Mouse (Mus musculus): ENCODE data around the gene Tdp1. TPM values are rescaled to one million over a fixed set of nuclear protein-coding genes. Genes with fewer than 3 reads are reported as not detected.

The Tdp1 gene
- total and polyA plus RNA-seq, 3 experiments: 7.3 to 9.6 (median 7.9) TPM

DNA sequence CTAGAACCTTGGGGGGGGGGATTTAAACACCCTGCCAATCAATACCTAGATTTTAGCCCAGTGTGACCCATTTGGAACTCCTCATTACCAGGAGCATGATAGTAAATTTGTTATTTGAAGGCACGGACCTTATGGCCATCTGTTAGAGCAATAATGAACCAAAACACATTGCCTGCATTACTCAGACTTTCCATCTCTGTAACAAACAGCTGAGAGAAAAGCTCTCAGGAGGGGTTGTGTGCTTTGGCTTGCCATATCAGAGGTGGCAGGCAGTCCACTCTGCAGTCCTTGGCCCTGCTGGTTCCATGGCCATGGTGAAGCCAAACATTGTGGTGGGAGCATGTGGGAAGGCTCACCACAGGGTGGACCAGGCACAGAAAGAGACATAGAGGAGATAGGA is 44.8 kb downstream of the Tdp1 start:
- H3K27ac ChIP-seq: no peak overlapping the region
- DNase-seq: no peak
- no peak overlapping the region for H3K4me3 ChIP-seq
- TF ChIP-seq EP300 (IDR thresholded peaks at IDR 0.05; ENCODE audit: insufficient read depth, low read depth, low read length) (no peak), POLR2A (IDR thresholded peaks at IDR 0.05; ENCODE audit: insufficient read depth, low read depth, low read length) (no peak), CTCF (IDR thresholded peaks at IDR 0.05) (no peak)
- H3K27me3 ChIP-seq (ENCODE audit: control insufficient read depth, insufficient read depth, low read length): no peaks in the 10 kb centered on the region
- no peaks in the 10 kb centered on the region for H3K79me2 ChIP-seq (replicated peaks; ENCODE audit: control insufficient read depth, insufficient read depth, low read length)
- H3K4me1 ChIP-seq (ENCODE audit: control insufficient read depth, insufficient read depth, low read length): no peaks in the 10 kb centered on the region
- H3K9ac ChIP-seq (ENCODE audit: low read depth, low read length): no peak overlapping the region
- intact Hi-C loops (cut with DNase I): no loop called here
- 66% methylated on average over 1 of the region's 1 CpGs for WGBS
- no peaks in the 10 kb centered on the region for H3K36me3 ChIP-seq (ENCODE audit: control insufficient read depth, insufficient read depth, low read length)

DNA sequence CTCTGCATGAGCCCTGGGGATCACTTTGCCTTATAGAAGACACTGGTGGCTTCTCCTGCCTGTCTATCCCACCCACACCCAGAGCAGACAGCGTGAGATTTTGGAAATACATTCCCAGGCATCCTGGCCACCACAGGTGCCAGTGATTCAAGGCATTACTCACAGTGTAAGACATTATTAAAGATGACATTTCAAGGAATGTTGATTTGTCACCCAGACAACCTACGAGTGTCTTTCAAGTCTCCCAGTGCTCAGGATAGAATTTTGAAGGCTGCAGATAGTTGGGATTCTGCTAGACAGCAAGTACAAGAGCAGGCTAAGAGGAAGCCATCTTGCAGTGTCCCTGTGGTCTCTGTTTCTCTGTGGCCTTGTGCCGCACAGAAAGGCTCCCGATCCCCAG is 47.9 kb downstream of the Tdp1 start:
- Histone ChIP-seq H3K27ac (no peak overlapping the region), H3K4me1 (ENCODE audit: control insufficient read depth, insufficient read depth, low read length) (no peaks in the 10 kb centered on the region), H3K9ac (ENCODE audit: low read depth, low read length) (no peak overlapping the region), H3K27me3 (ENCODE audit: control insufficient read depth, insufficient read depth, low read length) (no peaks in the 10 kb centered on the region), H3K4me3 (no peak overlapping the region), H3K36me3 (ENCODE audit: control insufficient read depth, insufficient read depth, low read length) (no peaks in the 10 kb centered on the region), H3K79me2 (replicated peaks; ENCODE audit: control insufficient read depth, insufficient read depth, low read length) (no peaks in the 10 kb centered on the region)
- DNase-seq: no peak
- intact Hi-C loops (cut with DNase I): no loop called here
- TF ChIP-seq EP300 (IDR thresholded peaks at IDR 0.05; ENCODE audit: insufficient read depth, low read depth, low read length): no peak
- TF ChIP-seq CTCF (IDR thresholded peaks at IDR 0.05): no peak
- TF ChIP-seq POLR2A (IDR thresholded peaks at IDR 0.05; ENCODE audit: insufficient read depth, low read depth, low read length): no peak
- 90% methylated on average over 4 of the region's 4 CpGs for WGBS

DNA sequence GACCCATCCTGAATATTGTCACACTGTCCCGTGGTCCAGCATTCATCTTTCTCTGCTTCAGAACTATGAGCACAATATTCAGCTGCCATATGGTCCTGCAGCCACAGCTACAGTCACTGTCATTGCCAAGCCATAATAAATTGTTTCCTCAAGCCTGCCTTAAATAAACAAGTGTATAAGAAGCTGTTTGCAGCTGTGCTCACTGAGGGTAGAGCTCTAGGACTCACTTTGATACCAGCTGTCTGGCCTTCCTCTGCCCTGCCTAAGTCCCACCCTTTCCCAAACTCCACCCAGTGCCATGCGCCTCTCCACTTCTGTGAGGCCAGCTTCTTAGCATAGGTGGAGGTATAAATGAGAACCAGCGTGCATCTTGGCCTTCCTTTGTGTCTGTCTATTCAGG is 49.3 kb downstream of the Tdp1 start:
- Histone ChIP-seq H3K27me3 (ENCODE audit: control insufficient read depth, insufficient read depth, low read length) (no peaks in the 10 kb centered on the region), H3K4me3 (no peak overlapping the region), H3K36me3 (ENCODE audit: control insufficient read depth, insufficient read depth, low read length) (no peaks in the 10 kb centered on the region), H3K27ac (no peak overlapping the region), H3K4me1 (ENCODE audit: control insufficient read depth, insufficient read depth, low read length) (no peaks in the 10 kb centered on the region), H3K79me2 (replicated peaks; ENCODE audit: control insufficient read depth, insufficient read depth, low read length) (no peaks in the 10 kb centered on the region), H3K9ac (ENCODE audit: low read depth, low read length) (no peak overlapping the region)
- WGBS: 96% methylated on average over 3 of the region's 3 CpGs
- TF ChIP-seq CTCF (IDR thresholded peaks at IDR 0.05) (no peak), POLR2A (IDR thresholded peaks at IDR 0.05; ENCODE audit: insufficient read depth, low read depth, low read length) (no peak)
- no peak for DNase-seq
- intact Hi-C loops (cut with DNase I): no loop called here

DNA sequence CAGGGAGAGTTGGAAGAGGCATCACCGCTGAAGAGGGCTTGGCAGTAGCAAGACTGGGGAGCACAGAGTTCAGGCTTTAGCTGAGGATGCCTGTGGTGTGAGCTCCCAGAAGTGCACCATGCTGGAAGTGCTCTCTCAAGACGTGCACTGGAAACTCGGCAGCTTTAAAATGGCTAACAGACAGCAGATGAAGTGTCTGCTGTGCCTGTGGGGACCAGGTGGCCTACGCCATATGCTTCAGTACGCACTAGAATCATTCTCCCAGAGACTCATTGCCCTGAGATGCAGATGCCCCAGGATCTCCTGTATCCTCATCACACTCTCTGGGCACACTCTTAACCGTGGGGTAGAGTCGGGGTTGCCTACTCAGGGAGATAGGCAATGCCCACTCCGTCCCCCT is 51.1 kb downstream of the Tdp1 start:
- WGBS: 94% methylated on average over 8 of the region's 8 CpGs
- no peak overlapping the region for H3K27ac ChIP-seq
- no peaks in the 10 kb centered on the region for H3K79me2 ChIP-seq (replicated peaks; ENCODE audit: control insufficient read depth, insufficient read depth, low read length)
- no peak for DNase-seq
- H3K4me1 ChIP-seq (ENCODE audit: control insufficient read depth, insufficient read depth, low read length): no peaks in the 10 kb centered on the region
- TF ChIP-seq CTCF (IDR thresholded peaks at IDR 0.05) (no peak), POLR2A (IDR thresholded peaks at IDR 0.05; ENCODE audit: insufficient read depth, low read depth, low read length) (no peak), EP300 (IDR thresholded peaks at IDR 0.05; ENCODE audit: insufficient read depth, low read depth, low read length) (no peak)
- H3K4me3 ChIP-seq: no peak overlapping the region
- no peaks in the 10 kb centered on the region for H3K27me3 ChIP-seq (ENCODE audit: control insufficient read depth, insufficient read depth, low read length)
- intact Hi-C loops (cut with DNase I): no loop called here
- H3K36me3 ChIP-seq (ENCODE audit: control insufficient read depth, insufficient read depth, low read length): no peaks in the 10 kb centered on the region
- no peak overlapping the region for H3K9ac ChIP-seq (ENCODE audit: low read depth, low read length)

DNA sequence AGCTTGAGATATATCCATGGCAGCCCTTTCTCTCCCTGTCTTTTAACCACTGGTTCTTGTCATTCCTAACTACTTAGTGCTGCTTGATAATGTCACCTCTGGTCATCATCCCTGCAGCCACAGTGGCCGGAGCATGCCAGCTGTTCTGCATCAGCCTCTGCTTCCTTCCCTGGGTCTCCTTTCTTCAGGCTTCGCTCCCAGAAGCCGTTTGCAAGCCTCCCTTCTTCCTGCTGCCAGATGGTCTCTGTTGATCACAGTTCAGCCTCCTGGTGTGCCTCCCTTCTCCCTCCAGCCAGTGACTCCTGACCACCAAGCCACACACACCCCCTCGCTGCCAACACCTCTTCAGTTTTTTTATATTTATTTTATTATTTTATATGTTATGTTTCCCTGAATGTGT is 54.2 kb downstream of the Tdp1 start:
- no peaks in the 10 kb centered on the region for H3K4me1 ChIP-seq (ENCODE audit: control insufficient read depth, insufficient read depth, low read length)
- H3K27ac ChIP-seq: no peak overlapping the region
- H3K27me3 ChIP-seq (ENCODE audit: control insufficient read depth, insufficient read depth, low read length): no peaks in the 10 kb centered on the region
- WGBS: 68% methylated on average over 4 of the region's 4 CpGs
- H3K79me2 ChIP-seq (replicated peaks; ENCODE audit: control insufficient read depth, insufficient read depth, low read length): no peaks in the 10 kb centered on the region
- H3K36me3 ChIP-seq (ENCODE audit: control insufficient read depth, insufficient read depth, low read length): no peaks in the 10 kb centered on the region
- no peak overlapping the region for H3K9ac ChIP-seq (ENCODE audit: low read depth, low read length)
- peak in 1 of 2 experiments; percentile 19 for DNase-seq
- no peak overlapping the region for H3K4me3 ChIP-seq
- no peak for TF ChIP-seq EP300 (IDR thresholded peaks at IDR 0.05; ENCODE audit: insufficient read depth, low read depth, low read length)
- TF ChIP-seq CTCF (IDR thresholded peaks at IDR 0.05): no peak
- TF ChIP-seq POLR2A (IDR thresholded peaks at IDR 0.05; ENCODE audit: insufficient read depth, low read depth, low read length): no peak
- intact Hi-C loops (cut with DNase I): no loop called here

DNA sequence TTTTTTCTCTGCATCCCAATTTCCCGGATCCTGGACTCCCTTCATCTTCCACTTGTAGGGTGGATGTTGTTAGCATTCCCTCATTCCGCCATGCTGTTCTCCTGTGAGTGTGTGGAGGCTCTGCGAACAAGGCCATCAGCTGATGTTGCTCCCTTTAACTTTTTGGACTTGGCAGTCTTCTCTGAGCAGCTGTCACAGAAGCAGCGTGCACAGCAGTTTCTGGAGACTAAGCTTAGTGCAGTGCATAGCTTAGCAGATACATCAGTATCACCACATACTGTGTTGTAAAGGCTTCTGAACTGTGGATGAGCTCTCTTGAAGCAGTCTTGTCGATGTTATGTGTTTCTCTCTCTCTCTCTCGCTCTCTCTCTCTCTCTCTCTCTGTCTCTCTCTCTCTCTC is 54.9 kb downstream of the Tdp1 start:
- Histone ChIP-seq H3K4me3 (no peak overlapping the region), H3K4me1 (ENCODE audit: control insufficient read depth, insufficient read depth, low read length) (no peaks in the 10 kb centered on the region), H3K27ac (no peak overlapping the region), H3K79me2 (replicated peaks; ENCODE audit: control insufficient read depth, insufficient read depth, low read length) (no peaks in the 10 kb centered on the region), H3K27me3 (ENCODE audit: control insufficient read depth, insufficient read depth, low read length) (no peaks in the 10 kb centered on the region), H3K36me3 (ENCODE audit: control insufficient read depth, insufficient read depth, low read length) (no peaks in the 10 kb centered on the region), H3K9ac (ENCODE audit: low read depth, low read length) (no peak overlapping the region)
- TF ChIP-seq POLR2A (IDR thresholded peaks at IDR 0.05; ENCODE audit: insufficient read depth, low read depth, low read length): no peak
- TF ChIP-seq EP300 (IDR thresholded peaks at IDR 0.05; ENCODE audit: insufficient read depth, low read depth, low read length): no peak
- no peak for TF ChIP-seq CTCF (IDR thresholded peaks at IDR 0.05)
- WGBS: 81% methylated on average over 6 of the region's 6 CpGs
- intact Hi-C loops (cut with DNase I): no loop called here
- DNase-seq: no peak
